Mouse (Mus musculus) embryonic fibroblast, embryonic 13.5 days (primary cell): Measurements from ENCODE around the gene Pced1b. TPM values are rescaled to one million over a fixed set of nuclear protein-coding genes. Genes with fewer than 3 reads are reported as not detected.

Experiments
- H3K27ac ChIP-seq: 2 replicates; pipeline ENCODE4 v1.5.1; 2012; ENCODE audit warnings: low read length, control low read depth, inconsistent platforms; ENCODE audit not compliant: insufficient read depth
- H3K4me1 ChIP-seq: 2 replicates; pipeline ENCODE4 v1.6.1; 2011; ENCODE audit warnings: low read length; ENCODE audit not compliant: control insufficient read depth, insufficient read depth
- H3K4me3 ChIP-seq: 2 replicates; pipeline ENCODE4 v1.5.1; 2011; ENCODE audit warnings: mild to moderate bottlenecking, control low read depth, low read length; ENCODE audit not compliant: insufficient read depth
- CTCF ChIP-seq: IDR thresholded peaks from 2 replicates; pipeline ENCODE4 v1.5.1; 2011; ENCODE audit warnings: mild to moderate bottlenecking, control low read depth, low read length, moderate library complexity, borderline replicate concordance; ENCODE audit not compliant: insufficient read depth
- POLR2A ChIP-seq: IDR thresholded peaks from 2 replicates; pipeline ENCODE4 v1.6.1; 2011; ENCODE audit warnings: low read depth, mild to moderate bottlenecking, control low read depth, low read length, moderate library complexity
- polyA plus RNA-seq: library from polyadenylated mRNA; stranded (reverse); fragments of >200 nt; gene quantifications from 2 replicates; pipeline ENCODE4 v1.2.4, GENCODE M21; 2011; ENCODE audit warnings: low read depth; ENCODE audit not compliant: missing spikeins, insufficient read length

The Pced1b gene
- polyA plus RNA-seq, 1 experiment = 4.9 TPM

DNA sequence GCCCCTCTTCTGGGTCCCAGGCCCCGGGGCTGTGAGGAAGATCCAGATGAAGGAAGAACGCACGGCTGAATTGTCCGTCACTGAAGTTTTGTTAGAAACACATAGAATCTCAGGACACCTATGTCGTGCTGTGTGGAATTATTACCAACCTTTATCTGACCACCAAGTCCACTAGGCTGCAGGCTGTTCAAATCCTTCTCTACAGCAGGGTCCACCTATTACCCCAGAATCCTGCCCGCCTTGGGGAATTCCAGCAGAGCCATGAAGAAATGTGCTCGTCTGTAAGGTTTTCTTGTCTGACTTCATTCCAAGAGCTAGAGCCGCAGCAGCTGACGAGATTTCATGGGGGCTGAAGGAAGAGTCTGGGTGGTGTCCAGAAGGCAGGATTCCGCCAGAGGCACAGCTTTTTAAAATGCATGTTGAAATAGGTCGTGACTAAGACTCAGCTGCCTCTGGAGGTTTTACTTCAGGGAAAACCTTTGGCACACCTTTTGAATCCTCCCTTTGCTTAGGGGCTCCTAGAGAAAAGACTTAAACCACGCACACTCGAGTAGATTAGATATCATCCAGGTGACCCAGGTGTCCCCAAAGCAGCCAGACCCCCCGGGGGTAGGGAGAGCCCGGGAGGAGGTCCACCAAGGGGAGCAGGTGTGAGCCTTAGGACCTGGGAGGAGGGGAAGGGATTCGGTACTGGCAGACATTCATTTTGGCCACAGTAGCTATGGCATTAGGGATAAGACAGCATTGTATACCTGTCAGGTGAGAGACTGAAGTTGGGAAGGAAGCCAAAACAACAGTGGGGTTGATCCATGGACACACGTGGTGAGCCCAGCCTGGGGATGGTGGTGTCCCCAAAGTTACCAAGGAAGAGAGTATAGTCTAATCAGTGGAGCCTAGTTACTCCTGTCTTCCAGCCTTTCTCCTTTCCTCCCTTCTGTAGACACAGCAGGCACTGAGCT is 160.9 kb downstream of the Pced1b start:
- no peaks in the 10 kb centered on the region for H3K4me1 ChIP-seq
- no peak overlapping the region for H3K4me3 ChIP-seq
- TF ChIP-seq POLR2A (no peak), CTCF (no peak)
- H3K27ac ChIP-seq = no peak overlapping the region

DNA sequence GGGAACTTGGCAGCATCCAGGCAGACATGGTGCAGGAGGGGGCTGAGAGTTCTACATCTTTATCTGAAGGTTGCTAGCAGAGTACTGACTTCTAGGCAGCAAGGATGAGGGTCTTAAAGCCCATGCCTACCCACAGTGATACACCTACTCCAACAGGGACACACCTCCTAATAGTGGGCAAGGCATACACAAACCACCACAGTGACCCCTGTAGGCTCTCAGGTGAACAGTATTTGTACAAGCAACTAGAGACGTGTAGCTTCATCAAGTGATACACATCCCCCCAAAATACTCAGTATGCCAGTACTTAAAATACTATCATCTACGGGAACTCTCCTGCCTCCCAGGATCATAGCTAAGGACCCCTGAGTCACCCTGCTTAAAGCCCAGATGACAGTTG is 164.2 kb downstream of the Pced1b start:
- H3K4me1 ChIP-seq = no peaks in the 10 kb centered on the region
- TF ChIP-seq POLR2A = no peak
- no peak for TF ChIP-seq CTCF
- H3K4me3 ChIP-seq = no peak overlapping the region

DNA sequence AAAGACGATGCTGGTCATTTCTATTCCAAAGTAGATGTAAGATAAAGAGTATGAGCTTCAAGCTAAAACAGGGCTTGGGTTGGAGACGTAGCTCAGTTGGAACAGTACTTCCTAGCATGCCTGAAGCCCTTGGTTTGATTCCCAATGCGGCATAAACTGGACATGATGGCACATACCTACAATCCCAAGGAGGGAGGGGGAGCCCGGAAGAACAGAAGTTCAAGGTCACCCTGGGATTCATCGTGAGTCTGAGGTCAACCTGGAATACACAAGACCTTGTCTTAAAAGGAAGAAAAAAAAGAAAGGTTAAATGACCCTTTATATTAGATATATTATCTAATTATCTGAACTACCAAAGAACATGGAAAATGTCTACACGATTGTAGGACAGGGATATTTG is 164.8 kb downstream of the Pced1b start:
- TF ChIP-seq POLR2A = no peak
- Histone ChIP-seq H3K27ac (no peak overlapping the region), H3K4me3 (no peak overlapping the region), H3K4me1 (no peaks in the 10 kb centered on the region)

More for the DNA sequence above, 164.2 kb downstream of the Pced1b start:
- no peak overlapping the region for H3K27ac ChIP-seq

DNA sequence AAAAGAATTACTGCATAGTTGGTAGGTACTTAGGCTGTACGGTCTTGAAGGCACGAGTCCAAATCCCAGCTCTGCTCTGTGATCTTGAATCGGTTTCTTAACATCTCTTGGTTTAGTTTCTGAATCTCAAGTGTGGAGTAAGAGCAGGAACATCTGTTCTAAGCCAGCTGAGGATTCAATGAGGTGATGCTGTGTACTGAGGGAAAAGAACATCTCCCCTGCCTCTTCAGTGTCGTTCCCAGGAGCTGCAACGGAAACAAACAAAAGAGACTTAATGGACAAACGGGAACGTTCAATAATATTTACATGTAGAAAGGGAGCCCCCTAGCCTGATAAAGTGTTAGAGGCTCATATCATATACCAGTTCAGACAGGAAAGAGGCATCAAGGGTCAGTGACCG is 165.4 kb downstream of the Pced1b start:
- TF ChIP-seq CTCF (no peak), POLR2A (no peak)
- H3K27ac ChIP-seq = no peak overlapping the region
- no peak overlapping the region for H3K4me3 ChIP-seq
- H3K4me1 ChIP-seq = no peaks in the 10 kb centered on the region

DNA sequence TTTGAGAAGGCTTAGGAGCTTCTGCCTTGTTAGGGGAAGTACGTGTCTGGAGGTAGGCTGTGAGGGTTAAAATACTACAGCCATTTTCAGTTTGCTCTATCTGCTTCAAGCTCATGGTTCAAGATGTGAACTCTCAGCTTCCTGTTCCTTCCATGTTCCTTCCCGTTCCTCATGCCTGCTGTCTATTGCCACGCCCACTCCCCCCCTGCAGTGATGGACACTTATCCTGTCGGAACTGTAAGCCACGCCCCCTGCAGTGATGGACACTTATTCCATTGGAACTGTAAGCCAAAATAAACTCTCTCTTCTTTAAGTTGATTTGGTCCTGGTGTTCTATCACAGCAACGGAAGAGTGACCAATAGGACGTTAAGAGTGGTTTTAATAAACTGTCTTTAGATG is 166.0 kb downstream of the Pced1b start:
- TF ChIP-seq POLR2A (no peak), CTCF (no peak)

DNA sequence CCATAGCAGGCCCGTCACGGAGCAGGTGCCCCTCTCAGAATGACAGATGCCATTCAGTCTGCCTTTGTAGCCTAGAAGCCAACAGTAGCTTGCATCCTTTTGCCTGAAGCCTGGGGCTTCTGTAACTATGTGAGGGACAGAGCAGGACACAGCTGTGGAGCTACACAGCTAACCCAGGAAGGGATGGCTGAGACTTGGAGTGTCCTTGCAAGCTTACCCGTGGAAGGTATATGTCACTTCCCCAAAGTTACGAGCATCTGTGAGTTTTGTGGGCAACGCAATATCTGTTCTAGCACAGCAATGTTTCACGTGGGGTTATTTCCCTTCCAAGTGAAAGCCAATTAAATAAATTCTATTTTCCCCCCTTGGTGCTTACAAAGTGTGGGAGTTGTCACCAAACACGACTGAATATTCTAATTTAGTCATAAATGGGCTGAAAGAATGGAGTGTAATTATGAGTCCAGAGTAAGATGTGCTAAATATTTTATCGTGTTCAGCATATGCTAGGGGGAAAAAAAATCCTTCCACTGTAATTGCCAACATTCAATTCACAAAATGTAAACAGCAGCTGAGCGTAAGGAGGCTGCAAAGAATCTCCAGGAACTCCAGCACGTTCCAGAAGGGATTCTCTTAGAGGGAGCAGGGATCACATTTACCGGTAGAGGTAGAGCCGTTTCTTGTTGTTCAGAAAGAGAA is 168.0 kb downstream of the Pced1b start:
- no peaks in the 10 kb centered on the region for H3K4me1 ChIP-seq
- no peak overlapping the region for H3K27ac ChIP-seq
- no peak overlapping the region for H3K4me3 ChIP-seq
- no peak for TF ChIP-seq CTCF
- TF ChIP-seq POLR2A = no peak

More for the DNA sequence above, 166.0 kb downstream of the Pced1b start:
- Histone ChIP-seq H3K27ac (no peak overlapping the region), H3K4me3 (no peak overlapping the region), H3K4me1 (no peaks in the 10 kb centered on the region)

DNA sequence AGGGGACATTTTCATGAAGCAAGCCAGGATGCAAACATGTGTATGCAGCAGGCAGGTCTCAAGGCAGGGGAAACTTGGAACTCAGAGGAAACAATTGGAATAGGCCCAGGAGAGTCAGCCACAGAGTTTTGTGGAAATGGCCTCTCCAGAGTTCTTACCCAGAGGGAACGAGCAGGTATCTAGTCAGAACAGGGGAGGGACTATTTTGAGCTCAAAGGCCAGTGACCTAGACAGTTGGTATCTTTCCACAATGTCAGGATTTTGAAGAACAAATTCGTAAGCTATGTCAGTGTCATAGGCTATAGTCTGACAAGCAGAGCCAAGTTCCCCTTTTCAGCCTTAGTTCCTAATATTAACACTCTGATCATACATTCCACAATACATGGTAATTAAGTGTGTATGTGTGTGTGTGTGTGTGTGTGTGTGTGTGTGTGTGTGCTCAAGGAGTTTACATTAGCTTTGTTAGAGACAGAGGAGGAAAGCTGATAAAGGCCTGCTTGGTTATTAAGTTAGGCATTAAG is 168.6 kb downstream of the Pced1b start:
- TF ChIP-seq POLR2A (no peak), CTCF (no peak)

DNA sequence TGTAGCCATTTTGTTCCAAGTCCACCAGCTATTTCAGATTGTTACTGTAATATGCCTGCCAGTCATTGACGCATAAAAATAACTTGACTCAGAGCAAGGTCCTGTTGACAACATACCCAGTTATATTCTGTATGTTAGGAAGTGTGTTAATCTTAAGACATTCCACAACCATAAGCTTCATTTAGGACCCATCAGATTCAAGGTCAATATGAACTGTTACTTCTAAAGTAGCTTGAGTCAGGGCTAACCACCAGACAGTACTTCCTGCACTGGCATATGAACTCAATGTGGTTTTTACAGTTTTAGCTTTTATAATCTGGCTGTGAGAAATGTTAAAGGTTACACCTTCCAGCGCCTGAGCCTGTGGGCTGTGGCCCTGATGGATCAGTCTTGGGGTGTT is 173.4 kb downstream of the Pced1b start:
- no peak overlapping the region for H3K27ac ChIP-seq
- no peak for TF ChIP-seq CTCF
- no peak for TF ChIP-seq POLR2A
- no peaks in the 10 kb centered on the region for H3K4me1 ChIP-seq
- no peak overlapping the region for H3K4me3 ChIP-seq

More for the DNA sequence above, 168.6 kb downstream of the Pced1b start:
- Histone ChIP-seq H3K4me3 (no peak overlapping the region), H3K4me1 (no peaks in the 10 kb centered on the region), H3K27ac (no peak overlapping the region)

DNA sequence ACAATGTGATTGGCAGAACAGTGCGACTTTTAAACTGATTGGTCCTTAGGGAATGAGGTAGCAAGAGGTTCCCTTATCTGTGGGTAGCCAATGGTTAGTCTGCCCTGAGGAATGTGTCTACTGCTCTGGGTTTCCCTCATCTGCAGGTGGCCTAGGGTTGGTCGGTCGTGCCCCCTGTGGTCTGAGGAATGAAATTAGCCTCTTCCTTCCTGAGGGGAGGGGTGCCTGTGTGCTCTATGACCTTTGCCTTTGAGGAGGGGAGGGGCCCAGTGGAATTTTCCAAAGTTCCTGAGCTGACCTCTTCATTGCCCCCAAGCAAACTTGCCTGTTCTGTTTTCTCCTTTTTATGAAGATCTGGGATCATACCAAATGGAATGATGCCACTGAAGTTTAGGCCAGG is 174.6 kb downstream of the Pced1b start:
- no peak overlapping the region for H3K4me3 ChIP-seq
- TF ChIP-seq CTCF (no peak), POLR2A (no peak)
- no peak overlapping the region for H3K27ac ChIP-seq
- H3K4me1 ChIP-seq = no peaks in the 10 kb centered on the region
